Mouse (Mus musculus) layer of hippocampus, postnatal 10 days (tissue): ENCODE measurements at regions not wholly inside any gene's neighbourhood (a gene's known extent, or its start where the extent isn't known, plus 50 kb on each side); places are given as distances from the start of the nearest gene placed in this dataset.

ENCODE experiments used
- DNase-seq, 2 experiments: peaks; one replicate each; pipeline ENCODE4 v3.0.0; 2021; ENCODE audit warnings: low spot score in 2 of 2

- DNase-seq: peak in 1 of 2 experiments; percentile 11
These were observed 362.0 kb upstream of the Chd6 start for GRCm38 (mm10) chr2:161470844-161471243.

GRCm38 (mm10) chr2:161470025-161470424 is 361.1 kb upstream of the Chd6 start:
- DNase-seq: peak in 1 of 2 experiments; percentile 15

- DNase-seq: no peak
These were observed 358.2 kb upstream of the Chd6 start for GRCm38 (mm10) chr2:161467035-161467434.

GRCm38 (mm10) chr2:161460600-161460999 is 351.7 kb upstream of the Chd6 start:
- no peak for DNase-seq

GRCm38 (mm10) chr2:161454466-161454865 is 345.6 kb upstream of the Chd6 start:
- no peak for DNase-seq

- no peak for DNase-seq
These were observed 324.9 kb upstream of the Chd6 start for GRCm38 (mm10) chr2:161433816-161434215.

GRCm38 (mm10) chr2:161429294-161429693 is 320.4 kb upstream of the Chd6 start:
- no peak for DNase-seq

GRCm38 (mm10) chr2:161425587-161425986 is 316.7 kb upstream of the Chd6 start:
- DNase-seq: no peak

- DNase-seq: no peak
These were observed 309.2 kb upstream of the Chd6 start for GRCm38 (mm10) chr2:161418062-161418461.

GRCm38 (mm10) chr2:161416218-161416927 is 307.5 kb upstream of the Chd6 start:
- no peak for DNase-seq

- DNase-seq: no peak
These were observed 299.4 kb upstream of the Chd6 start for GRCm38 (mm10) chr2:161408306-161408705.

GRCm38 (mm10) chr2:161405847-161406384 is 297.0 kb upstream of the Chd6 start:
- no peak for DNase-seq

GRCm38 (mm10) chr2:161398061-161398460 is 289.2 kb upstream of the Chd6 start:
- no peak for DNase-seq

- DNase-seq: no peak
These were observed 282.2 kb upstream of the Chd6 start for GRCm38 (mm10) chr2:161390954-161391690.

- DNase-seq: no peak
These were observed 280.5 kb upstream of the Chd6 start for GRCm38 (mm10) chr2:161389318-161389835.

GRCm38 (mm10) chr2:161387054-161387453 is 278.2 kb upstream of the Chd6 start:
- DNase-seq: no peak

GRCm38 (mm10) chr2:161382411-161382810 is 273.5 kb upstream of the Chd6 start:
- DNase-seq: no peak

GRCm38 (mm10) chr2:161378313-161378712 is 269.4 kb upstream of the Chd6 start:
- no peak for DNase-seq

GRCm38 (mm10) chr2:161362325-161362724 is 253.4 kb upstream of the Chd6 start:
- DNase-seq: no peak

- peak in 1 of 2 experiments; percentile 13 for DNase-seq
These were observed 240.2 kb upstream of the Chd6 start for GRCm38 (mm10) chr2:161349110-161349509.

- DNase-seq: no peak
These were observed 235.1 kb upstream of the Chd6 start for GRCm38 (mm10) chr2:161344018-161344417.

GRCm38 (mm10) chr2:161342648-161343047 is 233.8 kb upstream of the Chd6 start:
- no peak for DNase-seq
